Mouse (Mus musculus): ENCODE measurements around the gene Morc3.

The Morc3 gene

DNA sequence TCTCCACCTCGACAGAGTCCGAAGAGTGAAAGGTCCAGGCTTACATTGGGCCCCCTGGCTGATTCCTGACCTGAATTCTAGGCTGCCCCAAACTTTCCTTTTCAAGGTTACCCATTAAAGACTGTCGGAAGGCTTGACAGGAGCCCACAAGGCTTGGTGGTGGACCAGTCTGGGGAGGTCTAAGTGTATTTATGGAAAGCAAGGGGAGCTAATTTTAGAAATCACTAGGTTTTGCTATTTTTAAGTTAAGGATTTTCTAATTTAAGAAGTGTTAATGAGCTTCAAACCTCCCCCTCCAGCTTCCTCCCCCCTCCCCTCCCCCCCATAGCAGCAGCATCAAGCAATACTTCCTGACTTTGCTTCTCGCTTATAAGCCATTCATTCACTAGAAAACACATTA is 88.8 kb downstream of the Morc3 start:
- ATAC-seq (ENCODE audit: low TSS enrichment): no peak

DNA sequence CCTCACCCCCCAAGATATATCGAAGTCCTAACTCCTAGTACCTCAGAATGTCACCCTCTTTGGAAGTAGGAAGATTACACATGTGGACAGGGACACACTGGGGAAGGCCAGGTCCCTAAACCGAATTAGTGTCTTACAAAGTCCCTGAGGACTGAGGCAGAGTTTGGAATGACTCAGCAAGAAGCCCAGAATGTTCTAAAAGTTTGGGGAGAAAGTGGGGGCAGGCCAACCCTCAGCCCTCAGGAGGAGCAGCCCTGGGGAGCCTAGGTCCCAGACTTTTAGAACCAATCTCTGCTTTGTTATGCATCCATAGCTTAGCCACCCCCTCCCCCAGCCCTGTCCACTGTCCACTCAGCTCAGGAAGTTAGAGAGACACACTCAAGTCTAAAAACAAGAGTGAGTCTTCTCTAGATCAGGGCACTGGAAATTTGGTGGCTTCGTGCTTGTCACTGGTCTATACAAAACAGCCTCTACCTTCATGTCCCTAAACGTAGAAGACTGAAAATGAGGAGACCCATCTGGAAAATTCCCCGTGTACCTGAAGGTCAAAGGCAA is 91.0 kb downstream of the Morc3 start:
- no peak for ATAC-seq (ENCODE audit: low TSS enrichment)

DNA sequence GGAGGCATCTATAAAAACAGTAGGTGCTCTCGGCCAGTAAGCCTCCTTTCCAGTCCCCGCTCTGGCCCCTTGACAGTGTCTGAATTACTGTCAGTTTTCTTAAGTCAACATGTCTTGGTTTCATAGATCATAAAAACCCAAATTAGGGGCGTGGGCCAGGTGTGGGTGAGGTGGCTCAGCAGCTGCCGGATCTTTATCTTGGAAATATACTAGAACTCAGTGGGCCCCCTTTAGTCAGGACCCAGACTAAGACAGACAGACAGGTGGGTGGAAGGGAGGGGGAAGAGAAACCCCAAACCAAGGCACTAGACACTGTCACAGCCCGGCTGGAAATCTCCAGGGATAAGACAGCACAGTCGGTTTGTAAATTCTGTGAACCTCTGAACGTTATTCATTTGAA is 91.9 kb downstream of the Morc3 start:
- ATAC-seq (ENCODE audit: low TSS enrichment): no peak
